Mouse (Mus musculus) intestine, embryonic 14.5 days (tissue): ENCODE results near the gene Pik3r1. TPM values are rescaled to one million over a fixed set of nuclear protein-coding genes. Genes with fewer than 3 reads are reported as not detected.

ENCODE experiments used
- ATAC-seq: fragments of 200-750 bp; cut with Nextera tagmentation; replicated peaks from 2 replicates; pipeline ENCODE4 v1.8.0; 2017; ENCODE audit warnings: low read depth, moderate number of reproducible peaks, moderate TSS enrichment, moderate library complexity; ENCODE audit not compliant: low FRiP score, low TSS enrichment
- DNase-seq: peaks from one replicate; pipeline ENCODE4 v3.0.0-alpha.2; 2018; ENCODE audit warnings: low spot score
- H3K27ac ChIP-seq: fragments of 300-500 bp; sonication (generic); 2 replicates; pipeline ENCODE4 v1.5.1; 2014; ENCODE audit warnings: low read depth, mild to moderate bottlenecking, control low read depth
- H3K27me3 ChIP-seq: fragments of 300-500 bp; sonication (generic); replicated peaks from 2 replicates; pipeline ENCODE4 v1.6.1; 2014; ENCODE audit warnings: low read length, control low read depth; ENCODE audit not compliant: control insufficient read depth, insufficient read depth
- H3K36me3 ChIP-seq: fragments of 300-500 bp; sonication (generic); 2 replicates; pipeline ENCODE4 v1.6.1; 2014; ENCODE audit warnings: low read length, control low read depth; ENCODE audit not compliant: control insufficient read depth, insufficient read depth
- H3K4me1 ChIP-seq: fragments of 300-500 bp; sonication (generic); replicated peaks from 2 replicates; pipeline ENCODE4 v1.6.1; 2014; ENCODE audit warnings: low read length, control low read depth, mixed read lengths; ENCODE audit not compliant: control insufficient read depth, insufficient read depth
- H3K4me2 ChIP-seq: fragments of 300-500 bp; sonication (generic); 2 replicates; pipeline ENCODE4 v1.6.1; 2014; ENCODE audit warnings: low read length
- H3K4me3 ChIP-seq: fragments of 300-500 bp; sonication (generic); 2 replicates; pipeline ENCODE4 v1.5.1; 2014; ENCODE audit warnings: low read depth, low read length, control low read depth, mixed read lengths
- H3K9ac ChIP-seq: fragments of 300-500 bp; sonication (generic); 2 replicates; pipeline ENCODE4 v1.6.1; 2014; ENCODE audit warnings: mild to moderate bottlenecking, low read length
- H3K9me3 ChIP-seq: fragments of 300-500 bp; sonication (generic); 2 replicates; pipeline ENCODE4 v1.6.1; 2016; ENCODE audit warnings: low read length, control low read depth; ENCODE audit not compliant: control insufficient read depth
- WGBS: fragments of 180-500 bp; shearing (Covaris S2); extraction: QIAGEN DNeasy Blood & Tissue Kit; methylation state at CpG from one replicate; pipeline ENCODE4 v1.1.7; 2014; 5-methylcytosine and 5-hydroxymethylcytosine counted together
- polyA plus RNA-seq: library from polyadenylated mRNA; unstranded; fragments of >200 nt; fragmentation: Nextera tagmentation; extraction: Ambion mirVana; gene quantifications from 2 replicates; pipeline ENCODE4 v1.2.1, GENCODE M21; 2014

The Pik3r1 gene
- polyA plus RNA-seq, 1 experiment from 2014 or later, result 52.6 TPM

DNA sequence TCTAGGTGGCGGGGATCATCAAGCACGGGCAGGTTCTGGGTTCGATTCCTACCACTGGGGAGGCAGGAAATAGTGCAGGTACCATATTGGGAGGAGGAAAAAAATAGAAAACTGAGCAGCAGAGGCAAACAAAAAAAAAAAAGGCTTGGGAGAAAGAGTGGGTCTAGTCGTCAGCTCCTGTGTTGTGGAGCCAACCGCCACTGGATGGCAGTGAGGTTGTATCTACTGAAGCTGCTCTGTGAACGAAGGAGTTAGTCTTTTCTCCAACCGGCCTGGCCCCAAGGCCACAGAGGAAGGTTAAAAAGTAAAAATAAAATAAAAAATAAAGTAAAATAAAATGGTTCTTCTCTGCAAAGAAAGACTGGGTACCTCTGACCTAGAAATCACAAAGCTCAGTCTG lies 39.2 kb downstream of the Pik3r1 start:
- Histone ChIP-seq H3K27ac (no peak overlapping the region), H3K4me2 (no peak overlapping the region), H3K9ac (no peak overlapping the region), H3K4me3 (no peak overlapping the region), H3K4me1 (peaks cover 32% of the 10 kb centered on the region), H3K36me3 (no peaks in the 10 kb centered on the region), H3K27me3 (no peaks in the 10 kb centered on the region), H3K9me3 (no peaks in the 10 kb centered on the region)
- DNase-seq, result no peak
- no peak for ATAC-seq
- WGBS, result 65% methylated on average over 7 of the region's 7 CpGs

DNA sequence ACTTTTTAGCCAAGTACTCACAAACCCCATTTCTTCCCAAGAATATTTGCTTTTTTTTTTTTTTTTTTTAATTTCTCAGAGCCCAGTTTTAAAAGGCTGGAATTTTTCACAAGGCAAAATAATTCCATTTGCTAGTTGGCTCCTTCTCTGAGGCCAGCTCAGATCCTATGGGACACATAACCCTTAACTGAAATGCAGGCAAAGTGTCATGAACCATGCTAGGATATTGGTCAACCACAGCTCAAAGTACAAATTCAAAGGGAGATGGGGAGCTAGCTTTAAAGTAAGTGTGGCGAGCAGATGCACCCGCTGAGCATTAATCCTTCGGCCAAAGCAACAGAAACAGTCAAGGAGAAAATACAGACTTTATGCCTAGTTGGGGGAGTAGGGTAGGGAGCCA lies 39.7 kb downstream of the Pik3r1 start:
- ATAC-seq (no peak), DNase-seq (no peak)
- Histone ChIP-seq H3K27me3 (no peaks in the 10 kb centered on the region), H3K9me3 (no peaks in the 10 kb centered on the region), H3K27ac (no peak overlapping the region), H3K9ac (no peak overlapping the region), H3K4me3 (no peak overlapping the region), H3K36me3 (no peaks in the 10 kb centered on the region), H3K4me2 (no peak overlapping the region), H3K4me1 (peaks cover 30% of the 10 kb centered on the region)
- 86% methylated on average over 3 of the region's 3 CpGs for WGBS

DNA sequence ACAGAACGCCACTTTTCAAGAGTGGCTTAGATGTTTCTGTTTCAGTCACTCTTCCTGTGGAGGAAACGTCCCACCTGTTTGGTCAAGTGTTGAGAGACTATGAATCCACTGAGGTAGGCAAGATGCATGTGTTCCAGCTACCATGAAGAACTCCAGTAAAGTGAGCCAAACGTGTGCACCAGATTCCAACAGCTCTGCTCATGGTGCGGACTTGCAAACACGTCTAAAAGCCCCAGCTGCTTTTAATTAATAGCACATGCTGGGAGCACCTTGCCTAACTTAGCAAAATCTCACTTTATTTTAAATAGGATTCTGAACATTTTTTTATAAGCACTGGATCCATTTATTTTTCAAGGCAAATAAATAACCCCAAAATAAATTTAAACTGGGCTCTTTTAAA lies 40.2 kb downstream of the Pik3r1 start:
- H3K9me3 ChIP-seq, result no peaks in the 10 kb centered on the region
- no peaks in the 10 kb centered on the region for H3K27me3 ChIP-seq
- WGBS, result 54% methylated on average over 5 of the region's 5 CpGs
- H3K27ac ChIP-seq, result no peak overlapping the region
- no peak for DNase-seq
- H3K4me1 ChIP-seq, result peaks cover 25% of the 10 kb centered on the region
- no peak for ATAC-seq
- H3K36me3 ChIP-seq, result no peaks in the 10 kb centered on the region
- no peak overlapping the region for H3K4me3 ChIP-seq
- H3K4me2 ChIP-seq, result no peak overlapping the region
- no peak overlapping the region for H3K9ac ChIP-seq

DNA sequence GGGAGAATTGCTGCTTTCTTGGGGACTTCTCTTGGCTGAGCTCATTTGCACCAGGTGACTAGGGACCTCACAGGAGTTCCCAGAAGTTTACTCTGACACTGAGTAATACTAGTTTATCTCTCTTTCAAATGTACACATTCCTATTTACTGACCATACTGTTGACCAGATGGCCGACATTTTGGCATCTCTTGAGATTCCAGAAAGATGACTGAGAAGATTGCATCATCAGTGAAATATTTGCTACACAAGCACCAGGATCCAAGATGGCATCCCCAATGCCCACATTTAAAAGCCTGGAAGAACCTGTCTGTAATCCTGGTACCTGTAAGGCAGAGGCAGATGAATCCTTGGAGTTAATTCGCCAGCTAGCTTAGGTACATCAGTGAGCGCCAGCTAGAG lies 41.1 kb downstream of the Pik3r1 start:
- no peak for ATAC-seq
- Histone ChIP-seq H3K27ac (no peak overlapping the region), H3K4me2 (no peak overlapping the region), H3K27me3 (no peaks in the 10 kb centered on the region), H3K9ac (no peak overlapping the region), H3K9me3 (no peaks in the 10 kb centered on the region), H3K36me3 (no peaks in the 10 kb centered on the region), H3K4me1 (peaks cover 20% of the 10 kb centered on the region), H3K4me3 (no peak overlapping the region)
- DNase-seq, result no peak
- 85% methylated on average over 3 of the region's 3 CpGs for WGBS

DNA sequence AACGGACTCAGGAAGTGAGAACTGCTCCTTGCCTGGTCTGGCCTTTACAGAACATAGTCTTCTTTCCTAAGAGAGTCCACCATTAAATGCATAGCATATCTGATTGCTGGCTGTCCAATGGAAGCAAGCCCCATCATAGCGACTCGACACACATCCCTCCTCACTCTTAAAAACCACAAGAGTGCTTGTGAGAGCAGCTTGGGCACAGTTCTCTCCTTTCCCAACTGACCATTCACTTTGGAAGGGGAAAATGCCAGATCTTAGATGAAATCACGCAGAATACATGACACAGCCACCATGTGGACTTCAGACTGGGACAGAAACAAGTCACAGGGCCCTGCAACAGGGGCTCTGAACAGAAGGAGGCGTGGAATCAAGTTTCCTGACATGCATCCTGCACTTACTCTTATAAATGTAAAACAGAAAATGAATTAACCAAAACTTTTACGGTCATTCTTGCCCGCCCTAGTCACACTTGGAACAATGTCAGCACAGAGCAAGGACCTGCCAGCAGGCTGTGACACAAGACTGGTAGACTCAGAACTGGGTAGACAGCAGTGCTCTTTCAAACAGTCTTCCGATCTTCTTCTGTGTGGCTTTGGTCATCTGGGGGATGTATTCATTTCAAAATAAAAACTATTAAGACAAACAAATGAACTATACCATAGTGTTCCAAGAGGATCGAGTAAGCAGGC lies 46.0 kb downstream of the Pik3r1 start:
- Histone ChIP-seq H3K9ac (no peak overlapping the region), H3K4me1 (peaks cover 15% of the 10 kb centered on the region), H3K4me3 (no peak overlapping the region), H3K4me2 (no peak overlapping the region), H3K27me3 (no peaks in the 10 kb centered on the region), H3K9me3 (no peaks in the 10 kb centered on the region), H3K27ac (no peak overlapping the region), H3K36me3 (no peaks in the 10 kb centered on the region)
- no peak for ATAC-seq
- DNase-seq, result no peak
- WGBS, result 89% methylated on average over 9 of the region's 9 CpGs

DNA sequence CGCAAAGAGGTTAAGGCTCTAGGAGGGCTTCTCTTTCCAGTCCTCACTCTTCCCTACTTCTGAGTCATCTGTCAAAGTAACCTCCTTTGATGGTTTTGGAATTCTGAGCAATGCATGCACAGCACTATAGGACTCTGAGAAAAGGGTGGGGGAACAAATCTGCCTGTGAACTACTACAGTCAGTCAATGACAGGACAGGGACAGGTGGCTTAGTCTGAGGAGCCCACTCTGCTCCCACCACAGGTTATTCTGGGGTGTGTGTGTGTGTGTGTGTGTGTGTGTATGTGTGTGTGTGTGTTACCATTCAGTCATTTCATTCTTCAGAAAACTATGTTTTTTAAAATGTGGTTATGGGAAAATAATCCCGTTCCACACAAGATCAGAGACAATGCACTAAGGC lies 46.9 kb downstream of the Pik3r1 start:
- Histone ChIP-seq H3K27ac (no peak overlapping the region), H3K9me3 (no peaks in the 10 kb centered on the region), H3K27me3 (no peaks in the 10 kb centered on the region), H3K4me2 (no peak overlapping the region), H3K4me3 (no peak overlapping the region), H3K36me3 (no peaks in the 10 kb centered on the region), H3K4me1 (peaks cover 15% of the 10 kb centered on the region), H3K9ac (no peak overlapping the region)
- ATAC-seq, result no peak
- 91% methylated on average over 1 of the region's 2 CpGs for WGBS
- no peak for DNase-seq

DNA sequence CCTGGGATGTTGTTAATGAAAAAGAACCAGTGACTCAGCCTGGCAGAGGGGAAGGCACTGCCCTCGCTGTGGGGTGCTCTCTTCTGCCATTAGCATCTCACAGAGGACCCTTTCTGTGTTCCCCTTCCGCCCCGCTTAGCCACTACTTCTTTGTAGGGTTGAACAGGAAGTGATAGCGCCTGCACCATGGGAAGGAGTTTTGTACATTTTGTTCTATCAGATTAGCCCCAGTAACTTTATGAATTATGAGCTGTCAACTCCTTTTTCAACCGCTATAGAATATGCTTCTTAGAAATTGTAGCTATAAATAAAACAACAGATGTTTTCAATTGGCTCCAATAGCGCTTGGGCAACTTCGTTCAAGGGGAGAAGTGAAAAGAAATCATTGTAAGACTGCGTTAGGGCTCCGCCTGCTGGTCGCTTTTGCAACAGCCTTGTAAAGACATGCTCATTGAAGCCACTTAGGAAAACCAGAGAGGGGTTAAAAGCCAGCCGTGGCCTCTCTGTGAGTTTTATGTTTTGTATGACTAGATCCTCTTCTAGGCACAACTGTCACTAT lies 48.6 kb downstream of the Pik3r1 start:
- Histone ChIP-seq H3K9me3 (no peaks in the 10 kb centered on the region), H3K4me3 (no peak overlapping the region), H3K27me3 (no peaks in the 10 kb centered on the region), H3K4me2 (peak overlapping the region; percentile 14; the same call in 1 of the 2 replicates), H3K4me1 (peaks cover 15% of the 10 kb centered on the region), H3K9ac (no peak overlapping the region), H3K27ac (peak overlapping the region; percentile 25; the same call in 1 of the 2 replicates), H3K36me3 (no peaks in the 10 kb centered on the region)
- peak; percentile 48; the same call in 1 of the 2 replicates for ATAC-seq
- WGBS, result 20% methylated on average over 11 of the region's 11 CpGs
- peak; percentile 89 for DNase-seq

DNA sequence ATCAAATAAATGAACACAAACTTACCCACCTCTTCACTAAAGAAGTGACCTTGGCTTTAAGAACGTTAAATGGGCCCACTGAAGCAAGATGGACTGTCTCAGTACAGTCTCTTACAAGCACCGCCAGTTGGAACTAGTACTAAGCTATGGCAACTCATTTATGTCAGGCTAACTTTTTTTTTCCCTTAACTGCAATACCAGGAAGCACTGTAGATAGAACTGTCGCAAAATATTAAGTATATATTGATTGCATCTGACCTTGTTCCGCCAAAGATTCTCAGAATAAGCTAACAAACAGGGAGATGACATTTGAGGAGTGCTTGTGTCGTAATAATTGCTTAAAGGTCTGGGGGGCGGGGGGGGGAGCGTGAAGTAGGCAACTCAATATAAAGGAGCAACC lies 49.3 kb downstream of the Pik3r1 start:
- H3K4me2 ChIP-seq, result no peak overlapping the region
- H3K9ac ChIP-seq, result no peak overlapping the region
- no peak overlapping the region for H3K4me3 ChIP-seq
- 72% methylated on average over 7 of the region's 7 CpGs for WGBS
- H3K4me1 ChIP-seq, result peaks cover 11% of the 10 kb centered on the region
- H3K9me3 ChIP-seq, result no peaks in the 10 kb centered on the region
- H3K27ac ChIP-seq, result no peak overlapping the region
- ATAC-seq, result no peak
- H3K36me3 ChIP-seq, result no peaks in the 10 kb centered on the region
- no peak for DNase-seq
- no peaks in the 10 kb centered on the region for H3K27me3 ChIP-seq

DNA sequence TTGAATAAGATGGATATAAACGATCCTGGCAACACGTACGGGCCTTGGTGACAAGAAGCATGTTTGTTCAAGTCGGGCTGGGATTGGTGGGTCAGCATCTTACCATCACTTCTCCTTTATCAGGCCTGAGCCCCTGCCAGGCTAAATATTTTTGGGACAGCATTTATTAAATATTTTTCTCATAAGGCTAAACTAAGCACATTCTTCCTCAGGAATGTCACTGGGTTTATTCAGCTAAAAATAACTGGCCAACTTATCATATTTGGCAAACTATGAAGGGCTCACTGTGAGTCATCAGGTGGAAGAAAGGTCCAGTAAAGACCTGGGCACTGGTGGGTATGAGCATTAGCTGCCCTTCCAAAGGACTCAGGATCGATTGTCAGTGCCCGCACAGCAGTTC lies 50.2 kb downstream of the Pik3r1 start:
- WGBS, result 85% methylated on average over 6 of the region's 6 CpGs
- Histone ChIP-seq H3K4me3 (no peak overlapping the region), H3K36me3 (no peaks in the 10 kb centered on the region), H3K27me3 (no peaks in the 10 kb centered on the region), H3K4me1 (peaks cover 11% of the 10 kb centered on the region), H3K9me3 (no peaks in the 10 kb centered on the region), H3K27ac (no peak overlapping the region), H3K9ac (no peak overlapping the region), H3K4me2 (no peak overlapping the region)
- no peak for ATAC-seq
- no peak for DNase-seq
